13 mouse cellular contexts compared by ENCODE assay signal in genomic region chr11:32302824-32303419, GRCm38 (mm10). TPM values are rescaled to one million over a fixed set of nuclear protein-coding genes. Genes with fewer than 3 reads are reported as not detected.
DNase-seq lines count a peak whose midpoint lies in the region; ATAC-seq and TF ChIP-seq lines count a peak whose summit lies in the region.
"Had no signal": no experiment of that assay in that cellular context is flagged by ENCODE, and none has a peak within 500 bp of the region (broad histone marks: within the 10 kb centered on the region; RNA-seq: fewer than 3 reads in every experiment).

No protein-coding gene starts in this region.

- no peak for TF ChIP-seq CTCF in hindbrain, postnatal 0 days (IDR thresholded peaks at IDR 0.05; ENCODE audit: low read depth)

- H3K9me3 ChIP-seq in hindbrain, postnatal 0 days (ENCODE audit: low read length) = no peaks in the 10 kb centered on the region
- no peaks in the 10 kb centered on the region for H3K9me3 ChIP-seq in hindbrain, embryonic 13.5 days
- H3K9me3 ChIP-seq: heart, embryonic 15.5 days; neural tube, embryonic 15.5 days had no signal

- no peaks in the 10 kb centered on the region for H3K36me3 ChIP-seq in hindbrain, postnatal 0 days (ENCODE audit: insufficient read depth, low read length)
- no peaks in the 10 kb centered on the region for H3K36me3 ChIP-seq in hindbrain, embryonic 13.5 days
- H3K36me3 ChIP-seq: heart, embryonic 15.5 days; neural tube, embryonic 15.5 days had no signal

- WGBS in hindbrain, postnatal 0 days = 38% methylated on average over 2 of the region's 2 CpGs
- WGBS in hindbrain, embryonic 13.5 days = 59% methylated on average over 2 of the region's 2 CpGs

- H3K4me3 ChIP-seq in hindbrain, postnatal 0 days (ENCODE audit: low read length) = no peak overlapping the region
- H3K4me3 ChIP-seq in hindbrain, embryonic 13.5 days = no peak overlapping the region
- H3K4me3 ChIP-seq: heart, embryonic 15.5 days; neural tube, embryonic 15.5 days had no signal

- H3K9ac ChIP-seq in hindbrain, postnatal 0 days (replicated peaks; ENCODE audit: low read length) = no peak overlapping the region
- no peak overlapping the region for H3K9ac ChIP-seq in hindbrain, embryonic 13.5 days
- H3K9ac ChIP-seq: heart, embryonic 15.5 days; neural tube, embryonic 15.5 days had no signal

- H3K4me1 ChIP-seq in hindbrain, postnatal 0 days (ENCODE audit: insufficient read depth, low read length) = no peaks in the 10 kb centered on the region
- no peaks in the 10 kb centered on the region for H3K4me1 ChIP-seq in hindbrain, embryonic 13.5 days (replicated peaks)

- peak overlapping the region; percentile 27; the same call in 1 of the 2 replicates for H3K27ac ChIP-seq in hindbrain, postnatal 0 days
- H3K27ac ChIP-seq in hindbrain, embryonic 13.5 days = no peak overlapping the region
- H3K27ac ChIP-seq: heart, embryonic 15.5 days; kidney, postnatal 0 days; neural tube, embryonic 15.5 days had no signal

- no peak for ATAC-seq in hindbrain, postnatal 0 days
- ATAC-seq in hindbrain, embryonic 13.5 days (ENCODE audit: low FRiP score) = no peak
- ATAC-seq in frontal cortex, adult (ENCODE audit: low TSS enrichment) = peak; percentile 97

- DNase-seq in hindbrain, postnatal 0 days (ENCODE audit: low spot score) = peak; percentile 52
- DNase-seq in brain, adult 2 months (ENCODE audit: low read depth, low spot score) = peak; percentile 94
- peak; percentile 43 to 45 for DNase-seq in left cerebral cortex, postnatal 36 days (ENCODE audit: low spot score in 2 of 2)
- no peak for DNase-seq in gastrocnemius, postnatal 14 days
- no peak for DNase-seq in kidney, postnatal 4 days
- no peak for DNase-seq in adrenal gland, postnatal 4 days (ENCODE audit: low spot score in 2 of 2)
- DNase-seq: liver; thymus, postnatal 14 days had no signal

- no peaks in the 10 kb centered on the region for H3K27me3 ChIP-seq in hindbrain, postnatal 0 days (ENCODE audit: insufficient read depth, low read length)
- peaks cover 15% of the 10 kb centered on the region for H3K27me3 ChIP-seq in hindbrain, embryonic 13.5 days

- intact Hi-C loops in left cerebral cortex, postnatal 36 days (cut with DNase I) = no loop called here
- intact Hi-C loops in gastrocnemius, postnatal 14 days (cut with DNase I; ENCODE audit: low total_unique reads) = no loop called here

- H3K4me2 ChIP-seq in hindbrain, postnatal 0 days (ENCODE audit: low read depth, low read length) = no peak overlapping the region
- H3K4me2 ChIP-seq in hindbrain, embryonic 13.5 days = no peak overlapping the region
- H3K4me2 ChIP-seq: heart, embryonic 15.5 days; neural tube, embryonic 15.5 days had no signal

RNA-seq across cellular contexts. Expression of gene Hbq1a, which starts 3.1 kb away (rescaled TPM):
- total RNA-seq in hindbrain, postnatal 0 days (2014; rRNA removed) = 5.6 TPM in 1 of 2 replicates, not detected in the other
- 2.0 and 2.2 TPM in 2 replicates for polyA plus RNA-seq in hindbrain, postnatal 0 days (2015; fragmentation: Nextera tagmentation; extraction: Ambion mirVana)
- 0.91 and 1.3 TPM in 2 replicates for polyA plus RNA-seq in hindbrain, embryonic 13.5 days (2015; fragmentation: Nextera tagmentation; extraction: Ambion mirVana)
- 1 to 10 TPM in 1 of 2 experiments, under 1 TPM in 1; 0.72 to 1.0 TPM for total RNA-seq in left cerebral cortex, postnatal 36 days (2021)
- total RNA-seq in gastrocnemius, postnatal 14 days (2021) = not detected
- total RNA-seq in adrenal gland, postnatal 4 days (2021) = 1 to 10 TPM in 1 of 2 experiments, not detected in 1; 1.5 TPM
- polyA plus RNA-seq: kidney, postnatal 0 days had no signal

RNA-seq across cellular contexts. Expression of gene Hba-a2, which starts 6.6 kb away (rescaled TPM):
- 1,752 and 2,010 TPM in 2 replicates for total RNA-seq in hindbrain, postnatal 0 days (2014; rRNA removed)
- polyA plus RNA-seq in hindbrain, postnatal 0 days (2015; fragmentation: Nextera tagmentation; extraction: Ambion mirVana) = 1,345 and 1,601 TPM in 2 replicates
- 5,965 and 6,511 TPM in 2 replicates for polyA plus RNA-seq in hindbrain, embryonic 13.5 days (2015; fragmentation: Nextera tagmentation; extraction: Ambion mirVana)
- 100 to 1,000 TPM; 345 to 363 TPM for total RNA-seq in left cerebral cortex, postnatal 36 days (2021)
- total RNA-seq in gastrocnemius, postnatal 14 days (2021) = 100 to 1,000 TPM; 795 to 814 TPM
- 1,000 to 10,000 TPM; 3,034 to 3,470 TPM for total RNA-seq in adrenal gland, postnatal 4 days (2021)

RNA-seq across cellular contexts. Expression of gene Hbq1b, which starts 16.2 kb away (rescaled TPM):
- 1.0 TPM in 1 of 2 replicates, not detected in the other for total RNA-seq in hindbrain, postnatal 0 days (2014; rRNA removed)
- polyA plus RNA-seq in hindbrain, postnatal 0 days (2015; fragmentation: Nextera tagmentation; extraction: Ambion mirVana) = 1.1 and 1.4 TPM in 2 replicates
- polyA plus RNA-seq in hindbrain, embryonic 13.5 days (2015; fragmentation: Nextera tagmentation; extraction: Ambion mirVana) = 0.68 and 1.4 TPM in 2 replicates
- total RNA-seq in left cerebral cortex, postnatal 36 days (2021) = not detected
- total RNA-seq in gastrocnemius, postnatal 14 days (2021) = under 1 TPM in 1 of 2 experiments, not detected in 1; 0.41 TPM
- 1 to 10 TPM; 3.9 to 5.3 TPM for total RNA-seq in adrenal gland, postnatal 4 days (2021)

RNA-seq across cellular contexts. Expression of gene Hba-a1, which starts 19.6 kb away (rescaled TPM):
- total RNA-seq in hindbrain, postnatal 0 days (2014; rRNA removed) = 541 and 992 TPM in 2 replicates
- 535 and 659 TPM in 2 replicates for polyA plus RNA-seq in hindbrain, postnatal 0 days (2015; fragmentation: Nextera tagmentation; extraction: Ambion mirVana)
- 2,436 and 2,656 TPM in 2 replicates for polyA plus RNA-seq in hindbrain, embryonic 13.5 days (2015; fragmentation: Nextera tagmentation; extraction: Ambion mirVana)
- 100 to 1,000 TPM; 361 to 431 TPM for total RNA-seq in left cerebral cortex, postnatal 36 days (2021)
- 1,000 to 10,000 TPM; 1,024 TPM for total RNA-seq in gastrocnemius, postnatal 14 days (2021)
- 1,000 to 10,000 TPM; 4,498 to 5,274 TPM for total RNA-seq in adrenal gland, postnatal 4 days (2021)

RNA-seq across cellular contexts. Expression of gene Hba-x, which starts 26.7 kb away (rescaled TPM):
- total RNA-seq in hindbrain, postnatal 0 days (2014; rRNA removed) = not detected in 2 replicates
- polyA plus RNA-seq in hindbrain, postnatal 0 days (2015; fragmentation: Nextera tagmentation; extraction: Ambion mirVana) = not detected in 2 replicates
- 392 and 434 TPM in 2 replicates for polyA plus RNA-seq in hindbrain, embryonic 13.5 days (2015; fragmentation: Nextera tagmentation; extraction: Ambion mirVana)
- total RNA-seq in left cerebral cortex, postnatal 36 days (2021) = not detected
- not detected for total RNA-seq in gastrocnemius, postnatal 14 days (2021)
- not detected for total RNA-seq in adrenal gland, postnatal 4 days (2021)

Comparison
In these comparisons a context has a peak if more than half of its experiments do, and no peak if none do; other contexts are left out.
1. DNase-seq: peak in hindbrain, postnatal 0 days (single experiment), brain, adult 2 months (single experiment) and left cerebral cortex, postnatal 36 days (2 of 2); none in gastrocnemius, postnatal 14 days (single experiment), kidney, postnatal 4 days (0 of 2) and adrenal gland, postnatal 4 days (0 of 2).